Mouse (Mus musculus): ENCODE measurements at regions not wholly inside any gene's neighbourhood (a gene's known extent, or its start where the extent isn't known, plus 50 kb on each side); places are given as distances from the start of the nearest gene placed in this dataset.
"Not testable (repeated sequence)": the region's sequence is repeated elsewhere in the genome, so short reads cannot be mapped to it uniquely, and the experiment has no call there.

DNA sequence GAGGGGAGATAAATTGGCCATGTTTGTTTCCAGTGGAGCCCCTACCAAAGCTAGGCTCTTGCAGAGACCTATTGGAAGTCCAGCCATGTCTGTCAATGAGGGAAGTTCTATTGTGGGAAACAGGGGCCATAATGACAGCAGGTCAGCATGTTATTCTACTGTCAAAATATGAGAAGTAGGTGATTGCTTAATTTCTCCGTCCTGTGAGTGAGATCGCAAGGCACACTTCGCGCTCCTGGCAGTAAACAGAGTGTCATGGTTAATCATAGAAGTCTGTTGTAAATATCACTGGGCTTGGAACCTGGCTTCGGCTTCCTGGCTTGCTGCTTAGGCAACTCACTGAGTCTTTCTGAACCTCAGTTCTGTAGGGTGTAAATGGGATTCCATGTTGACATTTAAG lies 72.5 kb upstream of the Ccdc122 start:
- DNase-seq (ENCODE audit: low read depth, low spot score), result no peak

GRCm38 (mm10) chr14:76958875-76959274 lies 77.7 kb upstream of the Ccdc122 start:
- DNase-seq (ENCODE audit: low read depth, low spot score), result no peak

GRCm38 (mm10) chr14:76957136-76957535 lies 79.4 kb upstream of the Ccdc122 start:
- no peak for DNase-seq (ENCODE audit: low read depth, low spot score)

- DNase-seq (ENCODE audit: low read depth, low spot score), result no peak
Measured at GRCm38 (mm10) chr14:76953171-76953570, 83.4 kb upstream of the Ccdc122 start.

GRCm38 (mm10) chr14:76951450-76951849 lies 85.1 kb upstream of the Ccdc122 start:
- no peak for DNase-seq (ENCODE audit: low read depth, low spot score)

- no peak for DNase-seq (ENCODE audit: low read depth, low spot score)
Measured at GRCm38 (mm10) chr14:76949388-76949787, 87.2 kb upstream of the Ccdc122 start.

- no peak for DNase-seq (ENCODE audit: low read depth, low spot score)
Measured at GRCm38 (mm10) chr14:76948948-76949347, 87.6 kb upstream of the Ccdc122 start.

DNA sequence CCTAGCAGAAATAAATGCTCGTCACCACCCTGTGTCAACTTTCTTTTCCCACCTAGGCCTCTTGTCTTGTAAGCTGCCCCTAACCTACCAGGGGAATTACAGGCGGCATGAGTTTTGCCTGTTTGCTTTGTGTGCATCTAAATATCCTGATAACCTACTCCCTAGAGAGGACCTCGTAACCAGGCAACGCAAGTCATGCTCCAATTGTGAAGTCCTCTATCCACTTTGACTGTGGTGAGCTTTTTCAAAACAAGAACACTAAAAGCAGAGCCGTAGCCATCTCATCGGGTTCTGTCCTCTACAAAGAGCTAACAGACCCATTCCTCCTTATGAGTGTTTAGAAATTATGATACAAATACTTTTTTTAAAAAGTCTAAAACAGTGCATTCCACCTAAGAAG lies 88.1 kb upstream of the Ccdc122 start:
- no peak for DNase-seq (ENCODE audit: low read depth, low spot score)

GRCm38 (mm10) chr14:76947148-76947547 lies 89.4 kb upstream of the Ccdc122 start:
- DNase-seq (ENCODE audit: low read depth, low spot score), result no peak

- no peak for DNase-seq (ENCODE audit: low read depth, low spot score)
Measured at GRCm38 (mm10) chr14:76945626-76946025, 90.9 kb upstream of the Ccdc122 start.

- no peak for DNase-seq (ENCODE audit: low read depth, low spot score)
Measured at GRCm38 (mm10) chr14:76941474-76942212, 94.9 kb upstream of the Ccdc122 start.

DNA sequence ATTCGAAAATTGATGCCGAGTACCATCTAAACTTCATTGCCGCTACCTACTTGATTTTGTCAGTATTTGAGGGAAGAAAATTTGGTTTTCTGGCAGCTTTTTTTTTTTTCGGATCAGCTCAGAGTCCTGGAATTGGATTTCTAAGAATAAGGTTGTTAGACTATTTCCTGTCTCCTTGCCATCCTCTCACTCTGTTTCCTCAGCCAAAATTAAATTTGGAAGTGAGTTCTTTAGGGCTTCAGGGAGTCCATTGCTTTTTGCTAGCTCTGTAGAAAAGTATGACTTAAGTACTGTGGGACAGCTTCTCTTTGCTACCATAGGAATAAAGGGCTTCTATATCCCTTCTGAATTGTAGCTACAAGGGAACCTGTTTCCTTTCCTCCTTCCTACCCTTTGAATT lies 96.1 kb upstream of the Ccdc122 start:
- no peak for DNase-seq (ENCODE audit: low read depth, low spot score)

- no peak for DNase-seq (ENCODE audit: low read depth, low spot score)
Measured at GRCm38 (mm10) chr14:76936671-76937070, 99.9 kb upstream of the Ccdc122 start.

DNA sequence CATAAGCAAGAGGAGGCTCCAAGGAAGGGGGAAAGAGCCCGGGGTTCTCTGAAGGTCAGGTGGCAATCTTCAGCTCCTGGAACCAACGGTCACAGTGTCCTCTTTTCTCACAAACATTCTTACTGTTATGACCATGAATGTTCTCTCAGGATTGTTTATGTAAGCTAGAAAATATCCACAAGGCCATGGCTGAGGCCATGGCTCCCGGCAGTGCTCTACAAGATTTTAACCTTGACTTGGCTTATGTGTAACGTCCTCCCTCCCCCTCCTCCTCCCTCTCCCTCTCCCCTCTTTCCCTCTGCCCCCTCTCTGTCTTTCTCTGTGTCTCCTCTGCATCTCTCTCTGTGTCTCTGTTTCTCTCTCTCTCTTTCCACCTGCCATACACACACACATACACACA lies 100.5 kb upstream of the Ccdc122 start:
- DNase-seq (ENCODE audit: low read depth, low spot score), result not testable (repeated sequence)

GRCm38 (mm10) chr14:76935453-76935852 lies 101.1 kb upstream of the Ccdc122 start:
- DNase-seq (ENCODE audit: low read depth, low spot score), result no peak

DNA sequence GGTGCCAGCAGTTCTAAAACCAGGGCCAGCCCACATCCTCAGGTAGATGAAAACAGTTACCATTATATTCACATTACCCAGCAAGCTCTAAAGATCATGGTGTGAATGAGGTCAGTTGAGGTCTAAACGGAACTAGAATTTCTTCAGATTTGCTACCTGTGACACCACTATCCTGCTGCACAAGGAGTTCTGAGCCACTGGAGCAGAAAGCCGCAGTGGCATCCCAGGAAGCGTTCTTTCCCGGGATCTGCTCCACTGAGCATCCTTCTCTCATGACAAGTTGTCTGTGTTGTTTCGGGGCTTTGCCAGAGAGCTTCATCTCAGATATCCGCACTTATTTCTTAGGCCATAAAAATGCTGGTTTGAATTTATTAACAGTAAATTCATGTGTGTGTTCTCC lies 103.7 kb upstream of the Ccdc122 start:
- DNase-seq (ENCODE audit: low read depth, low spot score), result no peak

GRCm38 (mm10) chr14:76931398-76931797 lies 105.2 kb upstream of the Ccdc122 start:
- DNase-seq (ENCODE audit: low read depth, low spot score), result no peak

GRCm38 (mm10) chr14:76929562-76929961 lies 107.0 kb upstream of the Ccdc122 start:
- DNase-seq (ENCODE audit: low read depth, low spot score), result no peak

DNA sequence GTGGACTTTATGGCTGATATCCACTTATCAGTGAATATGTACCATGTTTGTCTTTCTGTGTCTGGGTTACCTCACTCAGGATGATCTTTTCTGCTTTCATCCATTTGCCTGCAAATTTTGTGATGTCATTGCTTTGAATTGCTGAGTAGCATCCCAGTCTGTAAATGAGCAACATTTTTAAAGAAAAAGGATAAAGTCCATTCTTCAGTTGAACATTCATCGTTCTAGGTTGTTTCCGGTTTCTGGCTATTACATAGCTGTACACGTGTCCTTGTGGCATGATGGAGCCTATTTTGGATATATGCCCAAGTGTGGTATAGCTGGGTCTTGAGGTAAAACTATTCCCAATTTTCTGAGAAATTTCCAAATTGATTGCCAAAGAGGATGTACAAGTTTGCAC lies 107.9 kb upstream of the Ccdc122 start:
- DNase-seq (ENCODE audit: low read depth, low spot score), result no peak

DNA sequence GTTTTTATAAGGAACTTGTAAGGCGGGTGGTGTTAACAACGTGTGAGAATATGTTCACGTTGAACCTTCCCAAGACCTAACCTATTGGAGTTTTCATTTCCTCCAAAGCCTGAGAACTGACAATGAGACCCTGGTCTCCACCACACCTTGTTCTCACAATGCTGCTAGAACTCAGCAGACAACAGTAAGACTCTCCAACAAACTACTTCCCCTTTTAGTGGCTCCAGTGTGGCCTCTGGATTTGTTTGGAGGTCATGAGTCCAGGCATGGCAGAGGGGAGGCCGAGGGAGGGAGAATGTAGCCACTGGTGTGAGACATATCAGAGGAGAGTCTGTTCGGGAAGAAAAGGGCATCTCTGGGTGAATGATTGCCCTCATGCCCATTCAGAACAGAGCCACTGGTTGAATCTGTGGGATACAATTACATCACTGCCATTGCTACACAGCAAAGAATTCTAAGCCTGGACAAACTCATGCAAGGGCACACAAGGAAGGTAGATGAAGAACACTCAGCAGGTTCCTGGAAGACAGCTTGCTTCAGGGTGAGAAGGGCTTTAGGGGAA lies 109.2 kb upstream of the Ccdc122 start:
- DNase-seq (ENCODE audit: low read depth, low spot score), result no peak

DNA sequence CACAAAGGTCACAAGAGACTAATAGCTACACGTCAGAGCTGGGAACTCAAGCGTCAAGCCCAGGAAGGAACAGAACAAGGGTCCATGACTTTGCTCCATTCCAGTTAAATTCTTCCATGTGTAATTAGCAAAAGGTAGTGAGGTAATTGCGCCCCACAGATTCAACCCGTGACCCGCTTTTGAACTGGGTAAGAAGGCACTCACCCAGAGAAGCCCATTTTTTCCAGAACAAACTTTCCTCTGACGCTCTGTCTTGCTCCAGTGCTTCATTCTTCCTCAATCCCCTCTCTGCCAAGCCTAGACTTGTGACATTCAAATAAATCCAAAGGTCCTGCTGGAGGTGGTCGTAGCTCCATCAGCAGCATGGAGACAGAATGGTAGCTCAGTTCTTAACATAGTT lies 110.2 kb upstream of the Ccdc122 start:
- no peak for DNase-seq (ENCODE audit: low read depth, low spot score)

GRCm38 (mm10) chr14:76922399-76922939 lies 114.1 kb upstream of the Ccdc122 start:
- no peak for DNase-seq (ENCODE audit: low read depth, low spot score)

- DNase-seq (ENCODE audit: low read depth, low spot score), result no peak
Measured at GRCm38 (mm10) chr14:76918091-76918490, 118.5 kb upstream of the Ccdc122 start.
